Mouse (Mus musculus): Measurements from ENCODE around the gene Supt6. TPM values are rescaled to one million over a fixed set of nuclear protein-coding genes. Genes with fewer than 3 reads are reported as not detected.
A peak's percentile ranks its signal among the peaks of the same experiment; 100 is the strongest.
"Not testable (repeated sequence)": the region's sequence is repeated elsewhere in the genome, so short reads cannot be mapped to it uniquely, and the experiment has no call there.

The Supt6 gene
- polyA plus RNA-seq (2014; fragmentation: Nextera tagmentation; extraction: Ambion mirVana) = 30.9 and 32.9 TPM in 2 replicates

GRCm38 (mm10) chr11:78245627-78246317 lies at the start of gene Supt6, which contains the start of gene Sdf2:
Gene Supt6 (minus strand): TSS chr11:78245987.
Gene Sdf2 (plus strand): TSS chr11:78245746.
- under 1% methylated on average over 50 of the region's 50 CpGs for WGBS
- DNase-seq (ENCODE audit: low spot score) (peak; percentile 97), ATAC-seq (replicated peaks; ENCODE audit: low FRiP score) (peak; percentile 88)
- peak within 1 kb of the TSS; percentile 85 for H3K27ac ChIP-seq (ENCODE audit: low read depth, low read length)
- H3K4me1 ChIP-seq (replicated peaks; ENCODE audit: control insufficient read depth, insufficient read depth, low read length) = peaks cover 21% of the 10 kb centered on the region
- peaks cover under 1% of the 10 kb centered on the region; the same call in 1 of the 2 replicates for H3K36me3 ChIP-seq (ENCODE audit: control insufficient read depth, insufficient read depth, low read length)
- H3K4me3 ChIP-seq (ENCODE audit: low read depth, low read length) = peak within 1 kb of the TSS; percentile 99
- no peaks in the 10 kb centered on the region for H3K9me3 ChIP-seq (ENCODE audit: control insufficient read depth, low read length)
- peak within 1 kb of the TSS; percentile 75 for H3K4me2 ChIP-seq
- peak within 1 kb of the TSS; percentile 94 for H3K9ac ChIP-seq (ENCODE audit: low read depth, low read length)
- no peaks in the 10 kb centered on the region for H3K27me3 ChIP-seq (replicated peaks; ENCODE audit: control insufficient read depth, insufficient read depth, low read length)

DNA sequence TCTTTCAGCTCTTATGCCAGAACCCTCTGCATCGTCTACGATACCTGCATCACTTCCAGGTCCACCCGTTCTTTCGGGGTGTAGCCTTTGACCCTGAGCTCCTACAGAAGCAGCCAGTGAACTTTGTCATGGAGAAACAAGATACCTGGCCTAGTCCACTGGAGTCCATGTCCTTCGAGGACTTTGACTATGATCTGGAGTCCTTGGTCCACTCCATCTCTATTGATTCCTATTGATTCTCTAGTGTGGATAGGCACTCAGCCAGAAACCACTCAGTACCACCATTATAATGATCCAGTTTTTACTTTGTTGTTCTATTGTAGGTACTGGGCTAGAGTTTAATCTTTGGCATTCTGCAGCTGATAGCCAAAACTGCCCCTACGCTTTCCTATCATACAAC lies 48.8 kb upstream of the Supt6 start:
- peaks cover 20% of the 10 kb centered on the region for H3K36me3 ChIP-seq (ENCODE audit: control insufficient read depth, insufficient read depth, low read length)
- no peaks in the 10 kb centered on the region for H3K9me3 ChIP-seq (ENCODE audit: control insufficient read depth, low read length)
- no peak overlapping the region for H3K27ac ChIP-seq (ENCODE audit: low read depth, low read length)
- no peaks in the 10 kb centered on the region for H3K4me1 ChIP-seq (replicated peaks; ENCODE audit: control insufficient read depth, insufficient read depth, low read length)
- H3K27me3 ChIP-seq (replicated peaks; ENCODE audit: control insufficient read depth, insufficient read depth, low read length) = no peaks in the 10 kb centered on the region
- H3K4me3 ChIP-seq (ENCODE audit: low read depth, low read length) = no peak overlapping the region
- DNase-seq (ENCODE audit: low spot score) (no peak), ATAC-seq (replicated peaks; ENCODE audit: low FRiP score) (no peak)
- H3K9ac ChIP-seq (ENCODE audit: low read depth, low read length) = no peak overlapping the region
- no peak overlapping the region for H3K4me2 ChIP-seq
- WGBS = 92% methylated on average over 6 of the region's 6 CpGs

GRCm38 (mm10) chr11:78290654-78291053 lies 44.9 kb upstream of the Supt6 start, which contains the start of gene BC030499:
Gene BC030499 (plus strand): TSS chr11:78290841.
- H3K27me3 ChIP-seq (replicated peaks; ENCODE audit: control insufficient read depth, insufficient read depth, low read length) = no peaks in the 10 kb centered on the region
- WGBS = 86% methylated on average over 4 of the region's 4 CpGs
- DNase-seq (ENCODE audit: low spot score) (no peak), ATAC-seq (replicated peaks; ENCODE audit: low FRiP score) (no peak)
- H3K4me2 ChIP-seq = no peak within 1 kb of the TSS
- H3K9me3 ChIP-seq (ENCODE audit: control insufficient read depth, low read length) = no peaks in the 10 kb centered on the region
- H3K36me3 ChIP-seq (ENCODE audit: control insufficient read depth, insufficient read depth, low read length) = peaks cover 44% of the 10 kb centered on the region
- H3K27ac ChIP-seq (ENCODE audit: low read depth, low read length) = no peak within 1 kb of the TSS
- H3K4me1 ChIP-seq (replicated peaks; ENCODE audit: control insufficient read depth, insufficient read depth, low read length) = no peaks in the 10 kb centered on the region
- no peak within 1 kb of the TSS for H3K4me3 ChIP-seq (ENCODE audit: low read depth, low read length)
- no peak within 1 kb of the TSS for H3K9ac ChIP-seq (ENCODE audit: low read depth, low read length)

GRCm38 (mm10) chr11:78289146-78289763 lies 43.5 kb upstream of the Supt6 start:
- no peaks in the 10 kb centered on the region for H3K4me1 ChIP-seq (replicated peaks; ENCODE audit: control insufficient read depth, insufficient read depth, low read length)
- ATAC-seq (replicated peaks; ENCODE audit: low FRiP score) = no peak
- H3K27me3 ChIP-seq (replicated peaks; ENCODE audit: control insufficient read depth, insufficient read depth, low read length) = no peaks in the 10 kb centered on the region
- H3K27ac ChIP-seq (ENCODE audit: low read depth, low read length) = no peak overlapping the region
- DNase-seq (ENCODE audit: low spot score) = no peak
- WGBS = 90% methylated on average over 7 of the region's 7 CpGs
- H3K4me3 ChIP-seq (ENCODE audit: low read depth, low read length) = no peak overlapping the region
- H3K9me3 ChIP-seq (ENCODE audit: control insufficient read depth, low read length) = no peaks in the 10 kb centered on the region
- H3K36me3 ChIP-seq (ENCODE audit: control insufficient read depth, insufficient read depth, low read length) = peaks cover 56% of the 10 kb centered on the region
- H3K9ac ChIP-seq (ENCODE audit: low read depth, low read length) = no peak overlapping the region
- no peak overlapping the region for H3K4me2 ChIP-seq

DNA sequence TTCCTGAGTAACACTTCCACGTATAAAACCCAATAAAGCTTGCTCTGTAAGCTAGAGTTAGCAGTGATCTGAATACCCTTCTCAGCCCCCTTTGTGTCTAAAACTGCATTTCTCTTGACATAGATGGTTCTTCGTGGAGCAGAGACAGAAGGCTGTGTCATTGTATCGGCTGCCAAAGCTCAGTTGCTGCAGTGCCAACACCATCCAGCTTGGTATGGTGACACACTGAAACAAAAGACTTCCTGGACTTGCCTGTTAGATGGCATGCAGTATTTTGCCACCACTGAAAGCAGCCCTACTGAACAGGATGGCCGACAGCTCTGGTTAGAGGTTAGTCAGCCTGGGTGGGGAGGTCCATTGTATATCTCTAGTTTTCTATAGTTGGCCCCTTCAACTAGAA lies 33.8 kb upstream of the Supt6 start:
- H3K9ac ChIP-seq (ENCODE audit: low read depth, low read length) = no peak overlapping the region
- H3K4me3 ChIP-seq (ENCODE audit: low read depth, low read length) = no peak overlapping the region
- no peaks in the 10 kb centered on the region for H3K9me3 ChIP-seq (ENCODE audit: control insufficient read depth, low read length)
- WGBS = 87% methylated on average over 4 of the region's 4 CpGs
- no peaks in the 10 kb centered on the region for H3K4me1 ChIP-seq (replicated peaks; ENCODE audit: control insufficient read depth, insufficient read depth, low read length)
- H3K36me3 ChIP-seq (ENCODE audit: control insufficient read depth, insufficient read depth, low read length) = peaks cover 70% of the 10 kb centered on the region
- no peak for ATAC-seq (replicated peaks; ENCODE audit: low FRiP score)
- H3K27me3 ChIP-seq (replicated peaks; ENCODE audit: control insufficient read depth, insufficient read depth, low read length) = no peaks in the 10 kb centered on the region
- no peak overlapping the region for H3K4me2 ChIP-seq
- H3K27ac ChIP-seq (ENCODE audit: low read depth, low read length) = no peak overlapping the region
- no peak for DNase-seq (ENCODE audit: low spot score)

DNA sequence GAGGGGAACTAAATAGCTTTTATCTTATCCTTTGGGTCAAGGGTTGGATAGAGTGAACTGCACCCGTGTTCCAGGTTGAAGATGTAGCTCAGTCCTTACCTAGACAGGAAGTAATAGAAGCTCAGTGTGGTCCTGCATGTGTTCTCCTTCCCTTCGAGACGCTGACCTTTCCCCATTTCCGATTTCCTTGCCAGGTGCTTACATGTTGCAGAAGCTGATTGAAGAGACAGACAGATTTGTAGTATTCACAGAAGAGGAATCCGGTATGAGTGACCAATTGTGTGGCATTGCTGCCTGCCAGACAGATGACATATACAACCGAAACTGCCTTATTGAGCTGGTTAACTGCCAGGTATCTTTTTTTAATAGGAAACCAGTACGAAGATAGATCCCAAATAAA lies 33.1 kb upstream of the Supt6 start:
- H3K9me3 ChIP-seq (ENCODE audit: control insufficient read depth, low read length) = no peaks in the 10 kb centered on the region
- no peaks in the 10 kb centered on the region for H3K27me3 ChIP-seq (replicated peaks; ENCODE audit: control insufficient read depth, insufficient read depth, low read length)
- no peak overlapping the region for H3K9ac ChIP-seq (ENCODE audit: low read depth, low read length)
- no peaks in the 10 kb centered on the region for H3K4me1 ChIP-seq (replicated peaks; ENCODE audit: control insufficient read depth, insufficient read depth, low read length)
- no peak overlapping the region for H3K4me3 ChIP-seq (ENCODE audit: low read depth, low read length)
- ATAC-seq (replicated peaks; ENCODE audit: low FRiP score) (no peak), DNase-seq (ENCODE audit: low spot score) (no peak)
- no peak overlapping the region for H3K4me2 ChIP-seq
- no peak overlapping the region for H3K27ac ChIP-seq (ENCODE audit: low read depth, low read length)
- 87% methylated on average over 7 of the region's 7 CpGs for WGBS
- peaks cover 72% of the 10 kb centered on the region for H3K36me3 ChIP-seq (ENCODE audit: control insufficient read depth, insufficient read depth, low read length)

DNA sequence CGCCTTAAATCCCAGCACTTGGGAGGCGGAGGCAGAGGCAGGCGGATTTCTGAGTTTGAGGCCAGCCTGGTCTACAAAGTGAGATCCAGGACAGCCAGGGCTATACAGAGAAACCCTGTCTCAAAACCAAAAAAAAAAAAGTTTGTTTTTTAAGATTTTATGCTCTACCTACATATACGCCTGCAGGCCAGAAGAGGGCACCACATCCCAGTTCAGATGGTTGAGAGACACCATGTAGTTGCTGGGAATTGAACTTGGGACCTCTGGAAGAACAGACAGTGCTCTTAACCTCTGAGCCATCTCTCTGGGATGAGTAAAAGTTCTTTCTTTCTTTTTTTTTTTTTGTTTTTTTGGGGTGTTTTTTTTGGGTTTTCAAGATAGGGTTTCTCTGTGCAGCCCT lies 30.4 kb upstream of the Supt6 start:
- DNase-seq (ENCODE audit: low spot score); H3K4me1 ChIP-seq (replicated peaks; ENCODE audit: control insufficient read depth, insufficient read depth, low read length); ATAC-seq (replicated peaks; ENCODE audit: low FRiP score); H3K4me3 ChIP-seq (ENCODE audit: low read depth, low read length); H3K4me2 ChIP-seq; H3K27me3 ChIP-seq (replicated peaks; ENCODE audit: control insufficient read depth, insufficient read depth, low read length); H3K27ac ChIP-seq (ENCODE audit: low read depth, low read length); H3K9ac ChIP-seq (ENCODE audit: low read depth, low read length); H3K9me3 ChIP-seq (ENCODE audit: control insufficient read depth, low read length): not testable (repeated sequence)
- WGBS = 94% methylated on average over 4 of the region's 4 CpGs
- H3K36me3 ChIP-seq (ENCODE audit: control insufficient read depth, insufficient read depth, low read length) = peaks cover 75% of the 10 kb centered on the region

GRCm38 (mm10) chr11:78275596-78275995 lies 29.8 kb upstream of the Supt6 start:
- Histone ChIP-seq H3K36me3 (ENCODE audit: control insufficient read depth, insufficient read depth, low read length) (peaks cover 71% of the 10 kb centered on the region), H3K4me2 (no peak overlapping the region), H3K4me3 (ENCODE audit: low read depth, low read length) (no peak overlapping the region), H3K9ac (ENCODE audit: low read depth, low read length) (no peak overlapping the region), H3K4me1 (replicated peaks; ENCODE audit: control insufficient read depth, insufficient read depth, low read length) (no peaks in the 10 kb centered on the region), H3K27me3 (replicated peaks; ENCODE audit: control insufficient read depth, insufficient read depth, low read length) (no peaks in the 10 kb centered on the region), H3K9me3 (ENCODE audit: control insufficient read depth, low read length) (no peaks in the 10 kb centered on the region), H3K27ac (ENCODE audit: low read depth, low read length) (no peak overlapping the region)
- ATAC-seq (replicated peaks; ENCODE audit: low FRiP score) (no peak), DNase-seq (ENCODE audit: low spot score) (no peak)
- 94% methylated on average over 1 of the region's 1 CpGs for WGBS

DNA sequence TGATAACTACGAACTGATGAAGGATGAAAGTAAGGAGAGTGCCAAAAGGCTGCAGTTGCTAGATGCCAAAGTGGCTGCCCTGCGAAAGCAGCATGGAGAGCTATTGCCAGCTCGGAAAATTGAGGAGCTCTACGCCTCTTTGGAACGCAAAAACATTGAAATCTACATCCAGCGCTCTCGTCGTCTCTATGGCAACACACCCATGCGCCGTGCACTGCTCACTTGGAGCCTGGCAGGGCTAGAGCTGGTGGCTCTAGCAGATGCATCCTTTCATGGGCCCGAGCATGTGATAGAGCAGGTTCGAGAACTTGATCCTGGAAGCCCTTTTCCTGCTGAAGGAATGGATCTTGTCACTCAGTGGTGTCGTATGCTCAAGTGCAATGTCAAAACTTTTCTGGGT lies 26.2 kb upstream of the Supt6 start:
- WGBS = 93% methylated on average over 13 of the region's 13 CpGs
- ATAC-seq (replicated peaks; ENCODE audit: low FRiP score) = no peak
- no peak overlapping the region for H3K27ac ChIP-seq (ENCODE audit: low read depth, low read length)

More for the DNA sequence above, 26.2 kb upstream of the Supt6 start:
- Histone ChIP-seq H3K4me3 (ENCODE audit: low read depth, low read length) (no peak overlapping the region), H3K4me1 (replicated peaks; ENCODE audit: control insufficient read depth, insufficient read depth, low read length) (no peaks in the 10 kb centered on the region), H3K9me3 (ENCODE audit: control insufficient read depth, low read length) (no peaks in the 10 kb centered on the region), H3K9ac (ENCODE audit: low read depth, low read length) (no peak overlapping the region), H3K36me3 (ENCODE audit: control insufficient read depth, insufficient read depth, low read length) (peaks cover 76% of the 10 kb centered on the region), H3K4me2 (no peak overlapping the region), H3K27me3 (replicated peaks; ENCODE audit: control insufficient read depth, insufficient read depth, low read length) (no peaks in the 10 kb centered on the region)
- no peak for DNase-seq (ENCODE audit: low spot score)
